Mouse (Mus musculus) retina, embryonic 14.5 days (tissue): ENCODE measurements around the gene Nup107.

Experiments used
- DNase-seq: peaks from one replicate; pipeline ENCODE4 v3.0.0-alpha.2; 2015; ENCODE audit warnings: low spot score

Gene Nup107

GRCm38 (mm10) chr10:117777501-117778327, 14.8 kb downstream of the Nup107 start:
- no peak for DNase-seq

- no peak for DNase-seq
These were observed 15.4 kb downstream of the Nup107 start for GRCm38 (mm10) chr10:117777103-117777470.

- no peak for DNase-seq
These were observed 16.0 kb downstream of the Nup107 start for GRCm38 (mm10) chr10:117776281-117777102.

GRCm38 (mm10) chr10:117775401-117776144, 16.9 kb downstream of the Nup107 start:
- no peak for DNase-seq

- no peak for DNase-seq
These were observed 17.7 kb downstream of the Nup107 start for GRCm38 (mm10) chr10:117774817-117775120.

- no peak for DNase-seq
These were observed 18.3 kb downstream of the Nup107 start for GRCm38 (mm10) chr10:117774011-117774816.

- no peak for DNase-seq
These were observed 19.3 kb downstream of the Nup107 start for GRCm38 (mm10) chr10:117773106-117773720.

- no peak for DNase-seq
These were observed 20.0 kb downstream of the Nup107 start for GRCm38 (mm10) chr10:117772364-117773105.

- DNase-seq: no peak
These were observed 21.4 kb downstream of the Nup107 start for GRCm38 (mm10) chr10:117771131-117771510.

GRCm38 (mm10) chr10:117770286-117771130, 22.0 kb downstream of the Nup107 start:
- no peak for DNase-seq

- no peak for DNase-seq
These were observed 22.8 kb downstream of the Nup107 start for GRCm38 (mm10) chr10:117769541-117770285.

- no peak for DNase-seq
These were observed 24.4 kb downstream of the Nup107 start for GRCm38 (mm10) chr10:117768141-117768440.

GRCm38 (mm10) chr10:117767286-117768140, 25.0 kb downstream of the Nup107 start:
- no peak for DNase-seq

GRCm38 (mm10) chr10:117766896-117767160, 25.7 kb downstream of the Nup107 start:
- no peak for DNase-seq

- DNase-seq: no peak
These were observed 26.2 kb downstream of the Nup107 start for GRCm38 (mm10) chr10:117766111-117766895.

- DNase-seq: no peak
These were observed 27.2 kb downstream of the Nup107 start for GRCm38 (mm10) chr10:117765116-117765894.

- DNase-seq: no peak
These were observed 27.9 kb downstream of the Nup107 start for GRCm38 (mm10) chr10:117764598-117764997.
